Mouse (Mus musculus) ES-E14 (cell line): ENCODE results near the gene Lcn12. TPM values are rescaled to one million over a fixed set of nuclear protein-coding genes. Genes with fewer than 3 reads are reported as not detected.

Experiments
- DNase-seq: peaks from one replicate; pipeline ENCODE4 v3.0.0-alpha.2; 2013; ENCODE audit warnings: low read depth, low spot score
- H3K27ac ChIP-seq: 2 replicates; pipeline ENCODE4 v1.5.1; 2012; ENCODE audit warnings: low read depth, mild to moderate bottlenecking, low read length, moderate library complexity, mixed read lengths; ENCODE audit not compliant: poor library complexity, insufficient read depth, severe bottlenecking
- H3K36me3 ChIP-seq: 2 replicates; pipeline ENCODE4 v1.6.1; 2012; ENCODE audit warnings: mild to moderate bottlenecking, low read length, moderate library complexity, mixed read lengths; ENCODE audit not compliant: control insufficient read depth, poor library complexity, insufficient read depth, severe bottlenecking
- H3K4me1 ChIP-seq, 2 experiments: fragments of 150-350 bp in 1 of 2; sonication (generic) in 1 of 2; 2 replicates each; pipeline ENCODE4 v1.6.1; 2012; ENCODE audit warnings: low read length in 2 of 2, mild to moderate bottlenecking in 1 of 2, mixed read lengths in 1 of 2; ENCODE audit not compliant: control insufficient read depth in 2 of 2, insufficient read depth in 2 of 2, poor library complexity in 1 of 2
- H3K4me3 ChIP-seq, 2 experiments: fragments of 150-350 bp in 1 of 2; sonication (generic) in 1 of 2; 2 replicates each; pipeline ENCODE4 v1.5.1; 2012; ENCODE audit warnings: low read length in 2 of 2, low read depth in 1 of 2, mild to moderate bottlenecking in 1 of 2, mixed read lengths in 1 of 2; ENCODE audit not compliant: insufficient read depth in 1 of 2, poor library complexity in 1 of 2, severe bottlenecking in 1 of 2
- H3K9ac ChIP-seq: 2 replicates; pipeline ENCODE4 v1.6.1; 2012; ENCODE audit warnings: low read depth, mild to moderate bottlenecking, low read length, mixed read lengths; ENCODE audit not compliant: poor library complexity, insufficient read depth, severe bottlenecking
- H3K9me3 ChIP-seq: fragments of 150-350 bp; sonication (generic); 2 replicates; pipeline ENCODE4 v1.6.1; 2012; ENCODE audit warnings: low read depth, mild to moderate bottlenecking, low read length; ENCODE audit not compliant: control insufficient read depth, insufficient read depth
- CHD2 ChIP-seq: IDR thresholded peaks from 2 replicates; pipeline ENCODE4 v1.6.1; 2014; ENCODE audit warnings: mild to moderate bottlenecking, low read depth, low read length, inconsistent platforms
- HCFC1 ChIP-seq: IDR thresholded peaks from 2 replicates; pipeline ENCODE4 v1.6.1; 2012; ENCODE audit warnings: low read length, inconsistent platforms, borderline replicate concordance; ENCODE audit not compliant: insufficient read depth
- MAFK ChIP-seq: IDR thresholded peaks from 2 replicates; pipeline ENCODE4 v1.6.1; 2014; ENCODE audit warnings: mild to moderate bottlenecking, low read depth, low read length, inconsistent platforms; ENCODE audit not compliant: insufficient read depth
- ZC3H11A ChIP-seq: IDR thresholded peaks from 2 replicates; pipeline ENCODE4 v1.6.1; 2012; ENCODE audit warnings: low read depth, mild to moderate bottlenecking, inconsistent platforms, low read length, borderline replicate concordance
- ZNF384 ChIP-seq: IDR thresholded peaks from 2 replicates; pipeline ENCODE4 v1.6.1; 2012; ENCODE audit warnings: low read depth, low read length, inconsistent platforms
- in situ Hi-C, 2 experiments: fragments of 600-800 bp; cut with MboI; formaldehyde crosslinking; loops; one replicate each; pipeline ENCODE4 v1.15.1; 2025; ENCODE audit warnings: low sequenced_read_pairs in 2 of 2, inconsistent platforms in 1 of 2; ENCODE audit not compliant: unreplicated experiment in 2 of 2
- total RNA-seq: library from RNA; depleted of rRNA; stranded (reverse); fragments of 300-350 nt; gene quantifications from 2 replicates; pipeline ENCODE4 v1.2.3, GENCODE M21; 2012

Gene Lcn12
- total RNA-seq, 1 experiment, result not detected

- Histone ChIP-seq H3K9me3 (no peaks in the 10 kb centered on the region), H3K4me3 (no peak overlapping the region), H3K4me1 (peaks cover 0 to 9% of the 10 kb centered on the region in 2 experiments; a peak in 1 of 4 replicates), H3K27ac (no peak overlapping the region), H3K36me3 (no peaks in the 10 kb centered on the region), H3K9ac (no peak overlapping the region)
- TF ChIP-seq CHD2 (no peak), ZC3H11A (no peak), HCFC1 (no peak), MAFK (no peak), ZNF384 (no peak)
- DNase-seq, result no peak
- in situ Hi-C loops, result no loop called here
These were observed 34.8 kb downstream of the Lcn12 start for GRCm38 (mm10) chr2:25458911-25459310.

DNA sequence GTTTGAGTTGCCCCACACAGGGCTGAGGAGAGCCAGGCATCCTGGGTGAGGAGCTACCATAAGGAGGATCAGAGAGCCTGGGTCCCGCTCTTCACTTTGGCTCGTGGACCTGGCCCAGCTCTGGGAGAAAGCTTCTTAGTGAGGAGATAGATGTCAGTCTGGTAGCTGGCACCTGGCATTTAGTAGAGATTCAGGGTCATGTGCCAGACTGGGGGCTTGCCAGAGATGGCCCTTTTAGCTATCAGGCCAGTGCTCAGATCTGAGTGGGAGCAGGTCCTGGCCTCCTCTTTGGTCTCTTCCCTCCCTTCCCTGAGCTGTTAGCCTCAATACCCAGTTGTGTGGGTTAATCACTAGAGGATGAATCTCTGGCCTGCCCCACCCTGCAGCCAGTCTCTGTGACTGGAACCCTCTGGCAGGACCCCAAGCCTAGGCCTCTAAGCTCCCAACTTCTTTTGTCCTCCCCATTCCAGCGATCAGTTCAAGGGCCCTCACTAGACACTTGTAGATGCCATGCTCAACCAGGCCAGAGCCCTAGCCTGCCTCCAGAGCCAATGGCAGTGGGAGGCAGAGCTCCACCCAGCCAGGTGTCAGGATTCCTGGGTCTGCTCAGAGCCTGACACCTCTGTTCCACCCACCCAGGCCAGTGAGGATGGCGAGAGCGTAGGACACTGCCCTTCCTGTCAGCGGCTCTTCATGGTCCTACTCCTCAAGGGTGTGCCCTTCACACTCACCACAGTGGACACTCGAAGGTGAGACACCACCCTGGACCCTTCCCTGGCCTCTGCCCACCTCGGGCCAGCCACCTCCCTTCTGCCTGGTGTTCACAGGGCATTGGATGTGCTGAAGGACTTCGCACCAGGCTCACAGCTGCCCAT is 36.5 kb downstream of the Lcn12 start:
- in situ Hi-C loops, result no loop called here
- no peak for DNase-seq
- no peaks in the 10 kb centered on the region for H3K36me3 ChIP-seq
- no peak overlapping the region for H3K4me3 ChIP-seq
- peaks cover 0 to 9% of the 10 kb centered on the region in 2 experiments; a peak in 1 of 4 replicates for H3K4me1 ChIP-seq
- no peaks in the 10 kb centered on the region for H3K9me3 ChIP-seq
- TF ChIP-seq HCFC1, result no peak
- no peak for TF ChIP-seq ZNF384
- no peak for TF ChIP-seq CHD2
- TF ChIP-seq ZC3H11A, result no peak
- no peak for TF ChIP-seq MAFK
- no peak overlapping the region for H3K9ac ChIP-seq
- no peak overlapping the region for H3K27ac ChIP-seq

- Histone ChIP-seq H3K9ac (no peak within 1 kb of the TSS), H3K36me3 (no peaks in the 10 kb centered on the region), H3K27ac (no peak within 1 kb of the TSS), H3K4me3 (no peak within 1 kb of the TSS), H3K9me3 (no peaks in the 10 kb centered on the region), H3K4me1 (peaks cover 0 to 7% of the 10 kb centered on the region in 2 experiments; a peak in 1 of 4 replicates)
- no peak for DNase-seq
- TF ChIP-seq MAFK, result no peak
- no peak for TF ChIP-seq ZNF384
- no peak for TF ChIP-seq HCFC1
- TF ChIP-seq CHD2, result no peak
- TF ChIP-seq ZC3H11A, result no peak
- in situ Hi-C loops, result no loop called here
These were observed 37.3 kb downstream of the Lcn12 start, which contains the start of gene Clic3 for GRCm38 (mm10) chr2:25456205-25456953. Gene Clic3 (plus strand): TSS chr2:25456838.

GRCm38 (mm10) chr2:25452951-25453350 is 40.8 kb downstream of the Lcn12 start:
- no peak overlapping the region for H3K9ac ChIP-seq
- no peak overlapping the region for H3K4me3 ChIP-seq
- TF ChIP-seq ZC3H11A (no peak), MAFK (no peak), CHD2 (no peak)
- no peaks in the 10 kb centered on the region for H3K9me3 ChIP-seq
- H3K36me3 ChIP-seq, result no peaks in the 10 kb centered on the region; the same call in 1 of the 2 replicates
- peaks cover 0 to 2% of the 10 kb centered on the region in 2 experiments; a peak in 1 of 4 replicates for H3K4me1 ChIP-seq
- no peak overlapping the region for H3K27ac ChIP-seq
- in situ Hi-C loops, result no loop called here
- DNase-seq, result no peak
